Mouse (Mus musculus) intestine, embryonic 15.5 days (tissue): ENCODE results near the gene Foxn3. TPM values are rescaled to one million over a fixed set of nuclear protein-coding genes. Genes with fewer than 3 reads are reported as not detected.

Source experiments
- ATAC-seq: fragments of 200-750 bp; cut with Nextera tagmentation; 2 replicates; pipeline ENCODE4 v1.8.0; 2017; ENCODE audit warnings: moderate TSS enrichment, moderate library complexity
- H3K27ac ChIP-seq: fragments of 300-500 bp; sonication (generic); 2 replicates; pipeline ENCODE4 v1.5.1; 2015; ENCODE audit warnings: mild to moderate bottlenecking, inconsistent platforms
- H3K27me3 ChIP-seq: fragments of 300-500 bp; sonication (generic); replicated peaks from 2 replicates; pipeline ENCODE4 v1.6.1; 2015; ENCODE audit warnings: inconsistent platforms
- H3K36me3 ChIP-seq: fragments of 300-500 bp; sonication (generic); 2 replicates; pipeline ENCODE4 v1.6.1; 2015; ENCODE audit warnings: inconsistent platforms
- H3K4me1 ChIP-seq: fragments of 300-500 bp; sonication (generic); replicated peaks from 2 replicates; pipeline ENCODE4 v1.6.1; 2015; ENCODE audit warnings: inconsistent platforms
- H3K4me2 ChIP-seq: fragments of 300-500 bp; sonication (generic); replicated peaks from 2 replicates; pipeline ENCODE4 v1.6.1; 2015; ENCODE audit warnings: mild to moderate bottlenecking, inconsistent platforms
- H3K4me3 ChIP-seq: fragments of 300-500 bp; sonication (generic); replicated peaks from 2 replicates; pipeline ENCODE4 v1.5.1; 2015; ENCODE audit warnings: inconsistent platforms
- H3K9ac ChIP-seq: fragments of 300-500 bp; sonication (generic); 2 replicates; pipeline ENCODE4 v1.6.1; 2015; ENCODE audit warnings: inconsistent platforms
- H3K9me3 ChIP-seq: fragments of 300-500 bp; sonication (generic); 2 replicates; pipeline ENCODE4 v1.6.1; 2016; ENCODE audit warnings: inconsistent platforms
- WGBS: fragments of 180-500 bp; shearing (Covaris S2); methylation state at CpG from one replicate; pipeline ENCODE4 v1.1.7; 2015; 5-methylcytosine and 5-hydroxymethylcytosine counted together
- polyA plus RNA-seq: library from polyadenylated mRNA; unstranded; fragments of >200 nt; fragmentation: Nextera tagmentation; extraction: Ambion mirVana; gene quantifications from 2 replicates; pipeline ENCODE4 v1.2.1, GENCODE M21; 2015

The Foxn3 gene
- polyA plus RNA-seq, 1 experiment from 2014 or later = 57.3 TPM

DNA sequence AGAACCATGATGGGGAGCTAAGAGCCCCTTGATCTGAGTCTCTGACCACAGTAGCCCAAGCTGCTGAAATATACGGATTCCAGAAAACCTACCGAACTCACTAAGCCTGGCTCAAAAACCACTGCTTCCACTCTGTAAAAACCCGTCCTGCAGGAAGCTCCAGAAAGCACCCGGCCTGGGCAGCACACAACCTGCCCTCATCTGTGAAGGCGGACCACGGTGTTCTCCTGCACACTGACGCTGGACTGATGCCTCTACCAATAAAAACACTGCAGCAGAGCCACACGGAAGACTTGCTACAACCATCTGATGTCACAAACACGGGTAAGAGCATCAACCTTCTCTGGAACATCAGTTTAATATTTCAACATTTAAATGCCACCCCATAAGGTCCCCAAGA lies 227.8 kb downstream of the Foxn3 start:
- peaks cover 2% of the 10 kb centered on the region; the same call in 1 of the 2 replicates for H3K36me3 ChIP-seq
- 78% methylated on average over 9 of the region's 9 CpGs for WGBS
- ATAC-seq = no peak
- H3K27me3 ChIP-seq = no peaks in the 10 kb centered on the region
- H3K9me3 ChIP-seq = no peaks in the 10 kb centered on the region
- no peak overlapping the region for H3K9ac ChIP-seq
- H3K27ac ChIP-seq = no peak overlapping the region
- no peak overlapping the region for H3K4me3 ChIP-seq
- peaks cover 17% of the 10 kb centered on the region for H3K4me1 ChIP-seq
- H3K4me2 ChIP-seq = no peak overlapping the region

DNA sequence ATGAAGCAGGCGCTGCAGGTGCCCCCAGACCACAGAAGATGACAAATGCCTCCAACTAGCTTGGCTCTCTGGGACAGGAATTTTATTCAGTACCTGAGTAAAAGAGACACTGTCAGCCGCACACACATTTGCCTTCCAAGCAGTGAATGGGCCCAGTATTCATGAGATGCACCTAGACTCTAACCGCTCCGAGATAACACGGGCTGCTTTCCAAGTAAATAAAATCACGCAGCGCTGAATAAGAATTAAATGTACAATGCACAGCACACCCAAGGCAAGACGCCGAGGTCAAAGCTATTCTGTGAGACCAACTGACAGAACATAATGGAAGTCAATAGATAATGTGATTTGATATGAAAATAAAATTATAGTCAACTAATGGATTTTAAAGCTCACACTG lies 229.4 kb downstream of the Foxn3 start:
- H3K9ac ChIP-seq = no peak overlapping the region
- H3K27ac ChIP-seq = no peak overlapping the region
- H3K4me3 ChIP-seq = no peak overlapping the region
- peaks cover 3% of the 10 kb centered on the region; the same call in 1 of the 2 replicates for H3K36me3 ChIP-seq
- no peaks in the 10 kb centered on the region for H3K27me3 ChIP-seq
- WGBS = 74% methylated on average over 9 of the region's 9 CpGs
- H3K4me1 ChIP-seq = peaks cover 25% of the 10 kb centered on the region
- H3K9me3 ChIP-seq = no peaks in the 10 kb centered on the region
- no peak overlapping the region for H3K4me2 ChIP-seq
- no peak for ATAC-seq

DNA sequence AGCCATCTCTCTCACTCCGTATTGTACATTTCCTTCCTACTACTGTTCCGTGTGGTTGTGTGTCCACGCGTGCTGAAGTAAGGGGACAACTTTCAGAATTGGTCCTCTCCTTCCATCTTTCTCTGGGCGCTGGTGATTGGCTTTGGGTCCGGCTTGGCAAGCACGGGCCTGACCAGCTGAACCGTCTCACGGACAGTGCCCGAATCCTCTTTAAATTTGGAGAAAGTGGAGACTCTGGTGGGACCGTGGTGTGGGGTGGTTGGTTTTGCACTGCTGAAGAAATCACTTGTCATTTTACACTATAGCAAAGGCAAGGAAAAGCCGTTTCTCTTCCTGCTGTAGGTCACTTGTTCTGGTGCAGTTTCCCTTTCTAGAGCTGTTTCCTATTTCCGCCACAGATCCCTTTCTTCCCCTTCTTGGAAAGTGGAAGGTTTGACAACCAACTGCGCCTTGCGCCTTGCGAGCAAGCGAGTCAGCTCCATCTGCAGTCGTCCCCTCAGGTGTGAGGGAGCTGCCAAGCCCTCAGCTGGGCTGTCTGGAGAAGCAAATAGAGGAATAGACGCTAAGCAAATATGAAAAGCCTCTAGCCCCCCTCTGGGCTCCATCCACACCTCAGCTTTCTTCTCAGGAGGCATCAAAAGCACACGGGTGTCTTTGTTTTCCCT lies 229.9 kb downstream of the Foxn3 start:
- Histone ChIP-seq H3K4me1 (peaks cover 30% of the 10 kb centered on the region), H3K4me3 (no peak overlapping the region)
- 81% methylated on average over 20 of the region's 20 CpGs for WGBS

DNA sequence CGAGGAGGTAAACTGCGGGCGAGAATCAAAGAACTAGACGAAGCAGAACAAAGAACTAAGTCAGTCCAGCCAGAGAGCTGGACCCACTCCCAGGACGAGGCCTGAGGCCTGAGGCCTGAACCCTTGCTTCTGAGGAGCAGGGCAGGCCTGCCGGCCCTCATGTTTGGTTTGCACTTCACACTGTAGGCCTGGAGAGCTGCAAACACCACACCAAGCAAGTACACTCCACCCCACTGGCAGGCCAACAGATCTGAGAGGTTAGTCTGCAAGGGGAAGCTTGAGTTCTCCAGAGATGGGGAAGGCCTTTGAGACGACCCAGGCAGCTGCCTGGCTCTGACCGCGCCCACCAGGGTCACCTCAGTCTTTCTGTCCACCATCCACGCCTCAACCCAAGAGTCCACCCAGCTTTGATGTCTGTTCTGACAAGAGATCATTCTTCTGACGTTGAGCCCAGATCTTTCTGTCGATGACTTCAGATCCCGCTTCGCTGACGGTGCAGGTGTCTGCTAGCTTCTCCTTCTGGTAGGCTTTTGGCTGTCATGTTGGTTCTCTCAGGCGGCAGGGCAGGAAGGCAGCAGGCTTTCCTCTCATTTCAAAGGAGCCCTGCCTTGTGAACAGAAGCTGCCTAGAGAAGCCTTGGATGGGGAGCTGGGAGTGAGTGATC lies 231.1 kb downstream of the Foxn3 start:
- Histone ChIP-seq H3K9ac (no peak overlapping the region), H3K4me2 (no peak overlapping the region), H3K27ac (no peak overlapping the region), H3K9me3 (no peaks in the 10 kb centered on the region), H3K4me3 (no peak overlapping the region), H3K36me3 (peaks cover 3% of the 10 kb centered on the region; the same call in 1 of the 2 replicates), H3K27me3 (no peaks in the 10 kb centered on the region), H3K4me1 (peaks cover 30% of the 10 kb centered on the region)
- ATAC-seq = no peak
- WGBS = 70% methylated on average over 16 of the region's 16 CpGs

More for the DNA sequence above, 229.9 kb downstream of the Foxn3 start:
- H3K9ac ChIP-seq = no peak overlapping the region
- no peak for ATAC-seq
- H3K27ac ChIP-seq = no peak overlapping the region
- no peaks in the 10 kb centered on the region for H3K27me3 ChIP-seq
- peaks cover 3% of the 10 kb centered on the region; the same call in 1 of the 2 replicates for H3K36me3 ChIP-seq
- no peak overlapping the region for H3K4me2 ChIP-seq
- no peaks in the 10 kb centered on the region for H3K9me3 ChIP-seq

DNA sequence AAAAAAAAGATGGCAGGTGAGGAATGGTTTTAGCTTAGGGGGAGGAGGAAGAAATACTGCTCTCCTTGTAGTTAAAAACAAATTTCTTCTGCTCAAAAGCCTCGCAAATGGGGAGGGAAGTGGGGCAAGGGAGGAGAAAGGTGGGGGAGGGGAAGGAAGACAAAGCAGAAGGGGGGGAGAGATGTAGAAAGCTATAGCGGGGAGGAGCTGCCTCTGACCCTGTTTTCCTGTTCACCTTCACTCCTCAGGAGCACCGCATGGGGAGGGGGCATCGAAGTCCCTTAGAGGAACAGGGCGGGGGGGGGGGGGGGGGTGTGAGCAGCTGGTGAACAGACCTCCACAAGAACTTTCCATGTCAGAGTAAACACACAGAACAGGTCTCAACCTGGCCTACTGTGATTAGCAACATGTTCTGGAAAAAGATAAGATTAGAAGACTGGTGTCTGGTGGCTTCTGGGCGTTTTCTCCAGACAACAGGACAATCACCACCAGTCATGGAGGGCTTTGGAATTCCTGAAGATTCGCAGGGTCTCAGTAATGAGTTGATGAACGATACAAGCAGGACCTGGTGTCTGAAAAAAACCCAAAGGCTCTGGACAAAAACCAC lies 231.9 kb downstream of the Foxn3 start:
- H3K27ac ChIP-seq = no peak overlapping the region
- H3K4me3 ChIP-seq = no peak overlapping the region
- 0 out of 2 replicates have a peak, but pooled peaks have one; percentile 39 for ATAC-seq
- no peak overlapping the region for H3K4me2 ChIP-seq
- H3K27me3 ChIP-seq = no peaks in the 10 kb centered on the region
- no peaks in the 10 kb centered on the region for H3K9me3 ChIP-seq
- H3K9ac ChIP-seq = no peak overlapping the region
- H3K36me3 ChIP-seq = peaks cover 3% of the 10 kb centered on the region; the same call in 1 of the 2 replicates
- 28% methylated on average over 7 of the region's 8 CpGs for WGBS
- H3K4me1 ChIP-seq = peaks cover 22% of the 10 kb centered on the region; the same call in 1 of the 2 replicates

DNA sequence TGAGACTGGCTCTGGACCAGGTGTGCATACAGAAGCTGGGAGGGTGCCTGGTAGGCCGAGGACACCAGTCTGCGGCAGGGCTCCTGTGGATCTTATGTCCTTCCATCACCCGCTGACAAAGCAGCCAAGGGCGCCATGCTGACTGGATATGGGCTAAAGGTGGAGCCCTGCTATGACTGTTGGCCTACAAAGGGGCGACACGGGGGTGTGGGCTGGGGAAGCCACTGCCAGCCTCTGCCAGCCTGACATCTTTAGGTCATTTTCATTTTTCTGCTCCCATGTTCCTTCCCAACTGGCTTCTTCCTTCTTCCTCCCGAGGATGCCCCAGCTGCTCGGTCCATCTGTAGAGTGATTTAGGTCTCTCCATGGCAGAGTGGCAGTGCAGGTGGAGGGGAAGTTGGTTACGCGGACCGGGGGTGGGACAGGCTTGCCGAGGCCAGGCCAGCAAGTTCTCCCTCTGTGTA lies 232.5 kb downstream of the Foxn3 start:
- Histone ChIP-seq H3K27ac (no peak overlapping the region), H3K9me3 (no peaks in the 10 kb centered on the region), H3K4me3 (no peak overlapping the region), H3K4me1 (peaks cover 19% of the 10 kb centered on the region; the same call in 1 of the 2 replicates), H3K9ac (no peak overlapping the region), H3K36me3 (peaks cover 3% of the 10 kb centered on the region; the same call in 1 of the 2 replicates), H3K4me2 (no peak overlapping the region), H3K27me3 (no peaks in the 10 kb centered on the region)
- ATAC-seq = no peak
- WGBS = 81% methylated on average over 12 of the region's 12 CpGs

DNA sequence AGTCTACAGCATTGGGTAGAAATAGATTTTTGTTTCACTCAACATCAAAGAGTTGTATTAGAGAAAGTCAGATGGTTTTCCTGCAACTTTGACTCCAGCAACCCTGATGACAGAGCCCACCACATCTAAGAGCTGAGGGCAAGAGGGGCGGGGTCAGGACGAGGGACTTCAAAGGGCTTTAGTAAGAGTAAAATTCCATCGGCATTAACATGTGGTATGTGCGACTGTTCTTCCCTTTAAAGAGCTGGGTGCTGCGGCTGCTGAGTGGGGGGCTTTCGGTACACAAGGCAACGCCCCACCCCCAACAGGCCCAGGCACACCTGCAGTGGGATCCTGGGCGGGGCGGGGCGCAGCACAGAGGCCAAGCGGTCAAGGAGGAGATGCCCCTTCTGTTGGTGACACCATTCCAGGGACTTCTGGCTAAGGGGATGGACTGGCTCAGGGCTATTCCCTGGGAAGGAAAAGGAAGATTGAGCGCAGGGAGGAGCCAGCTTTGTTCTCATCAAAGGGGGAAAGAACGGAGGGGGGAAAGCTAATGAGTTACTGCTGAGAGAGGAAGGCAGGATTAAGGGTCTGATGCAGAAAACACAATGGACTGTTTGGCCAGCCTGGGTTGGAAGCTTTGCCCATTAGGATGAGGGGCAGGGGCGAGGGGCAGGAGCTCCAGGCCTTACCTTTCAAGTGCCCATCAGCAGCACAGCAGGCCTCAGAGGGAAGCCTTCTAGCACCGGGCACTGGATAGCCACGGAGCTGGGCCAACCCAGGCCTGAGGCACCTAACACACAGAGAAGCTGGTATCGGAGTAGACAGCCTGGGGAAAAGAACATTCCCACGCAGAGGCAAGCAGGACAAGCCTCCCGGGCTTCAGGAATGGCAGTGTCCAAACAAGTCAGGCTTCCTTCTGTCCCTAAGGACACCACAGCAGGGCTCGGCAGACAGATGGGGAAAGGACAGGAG lies 233.8 kb downstream of the Foxn3 start:
- WGBS = 44% methylated on average over 20 of the region's 20 CpGs
- no peak for ATAC-seq
- H3K27me3 ChIP-seq = no peaks in the 10 kb centered on the region
- no peaks in the 10 kb centered on the region for H3K9me3 ChIP-seq
- peaks cover 19% of the 10 kb centered on the region; the same call in 1 of the 2 replicates for H3K4me1 ChIP-seq
- peaks cover 3% of the 10 kb centered on the region; the same call in 1 of the 2 replicates for H3K36me3 ChIP-seq
- no peak overlapping the region for H3K4me3 ChIP-seq
- no peak overlapping the region for H3K4me2 ChIP-seq
- no peak overlapping the region for H3K9ac ChIP-seq
- no peak overlapping the region for H3K27ac ChIP-seq

DNA sequence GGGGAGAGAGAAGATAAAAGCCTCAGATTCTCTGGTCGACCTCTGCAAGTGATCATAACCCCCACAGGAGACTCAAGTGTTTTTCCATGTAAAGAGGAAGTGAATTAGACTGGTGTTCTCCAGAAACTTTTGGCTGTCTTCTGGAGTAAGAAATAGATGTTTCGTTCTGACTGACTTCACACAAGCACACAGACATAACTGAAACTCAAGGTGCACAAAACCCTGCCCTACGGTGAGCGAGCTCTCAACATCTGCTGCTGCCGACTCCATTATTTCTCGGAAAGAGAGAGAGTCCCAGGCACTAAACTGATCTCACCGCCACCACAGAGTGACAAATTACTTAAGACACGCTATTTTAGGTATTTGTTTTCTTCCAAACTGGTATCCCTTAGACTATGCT lies 237.2 kb downstream of the Foxn3 start:
- H3K27ac ChIP-seq = no peak overlapping the region
- no peak for ATAC-seq
- H3K27me3 ChIP-seq = no peaks in the 10 kb centered on the region
- no peaks in the 10 kb centered on the region for H3K9me3 ChIP-seq
- peaks cover 3% of the 10 kb centered on the region; the same call in 1 of the 2 replicates for H3K36me3 ChIP-seq
- no peak overlapping the region for H3K4me2 ChIP-seq
- H3K4me1 ChIP-seq = 0 out of 2 replicates have a peak, but pooled peaks cover 13% of the 10 kb centered on the region
- H3K4me3 ChIP-seq = no peak overlapping the region
- H3K9ac ChIP-seq = no peak overlapping the region
- WGBS = 49% methylated on average over 8 of the region's 8 CpGs

DNA sequence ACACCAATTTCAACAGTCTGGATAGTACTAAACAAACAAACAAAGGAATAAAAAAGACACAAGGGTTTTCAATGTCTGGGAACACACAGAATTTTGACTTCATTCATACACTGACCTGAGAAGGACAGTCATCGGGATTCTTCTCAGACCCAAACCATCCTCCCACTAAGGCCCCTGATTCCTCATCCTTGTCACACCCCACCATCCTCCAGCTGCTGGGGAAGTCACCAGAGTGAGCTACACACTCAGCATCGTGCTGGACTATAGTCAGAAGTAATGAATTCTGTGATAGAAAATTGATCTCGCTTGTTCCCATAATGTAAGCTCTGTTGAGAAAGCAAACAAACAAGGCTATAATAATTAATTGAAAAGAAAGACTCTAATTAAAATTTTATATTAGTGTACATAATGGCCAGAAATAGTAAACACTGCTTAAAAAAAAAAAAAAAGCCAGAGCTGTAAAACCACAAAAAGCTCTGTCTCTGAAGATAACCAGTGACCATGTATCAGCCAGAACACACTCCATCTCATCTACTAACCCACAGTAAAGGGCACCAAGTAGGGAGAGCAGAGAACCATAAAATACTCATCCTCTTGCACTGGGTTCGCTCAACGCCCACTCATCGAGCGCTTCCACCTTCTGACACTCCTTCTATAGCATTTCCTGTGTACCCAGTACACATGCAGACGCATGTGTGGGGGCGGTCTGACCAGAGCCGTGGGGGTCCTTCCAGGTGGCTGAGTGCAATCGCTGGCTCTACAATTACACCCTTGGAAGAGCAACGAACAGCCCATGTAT lies 241.6 kb downstream of the Foxn3 start:
- no peak overlapping the region for H3K9ac ChIP-seq
- no peaks in the 10 kb centered on the region for H3K27me3 ChIP-seq
- no peak for ATAC-seq
- peaks cover 8% of the 10 kb centered on the region; the same call in 1 of the 2 replicates for H3K4me1 ChIP-seq
- no peak overlapping the region for H3K4me3 ChIP-seq
- 0 out of 2 replicates have a peak, but pooled peaks cover 2% of the 10 kb centered on the region for H3K36me3 ChIP-seq
- H3K4me2 ChIP-seq = no peak overlapping the region
- WGBS = 77% methylated on average over 12 of the region's 12 CpGs
- H3K27ac ChIP-seq = no peak overlapping the region
- no peaks in the 10 kb centered on the region for H3K9me3 ChIP-seq

DNA sequence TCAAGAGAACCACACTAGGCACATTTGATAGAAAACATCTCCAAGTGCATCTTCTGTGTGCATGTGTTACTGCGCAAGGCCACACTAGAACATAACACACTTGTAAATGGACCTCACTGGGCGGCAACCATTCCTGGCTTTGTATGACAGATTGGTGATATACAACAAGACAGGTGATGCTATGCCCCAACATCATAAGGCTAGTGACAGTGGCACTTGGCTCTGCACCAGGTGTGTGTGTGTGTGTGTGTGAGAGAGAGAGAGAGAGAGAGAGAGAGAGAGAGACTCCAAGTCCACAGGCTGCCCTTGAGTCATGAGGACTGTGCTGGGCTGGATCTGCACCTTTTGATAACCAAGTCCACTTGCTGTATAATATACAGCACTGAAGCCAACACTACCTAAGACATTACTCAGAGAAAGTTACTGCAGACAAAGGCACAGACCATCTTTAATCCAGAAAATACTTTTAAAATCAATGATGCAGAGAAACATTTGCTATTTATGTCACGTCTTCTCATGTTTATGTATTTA lies 242.4 kb downstream of the Foxn3 start:
- no peak overlapping the region for H3K4me2 ChIP-seq
- ATAC-seq = no peak
- H3K27me3 ChIP-seq = no peaks in the 10 kb centered on the region
- H3K36me3 ChIP-seq = 0 out of 2 replicates have a peak, but pooled peaks cover 2% of the 10 kb centered on the region
- H3K9ac ChIP-seq = no peak overlapping the region
- 88% methylated on average over 3 of the region's 3 CpGs for WGBS
- peaks cover 8% of the 10 kb centered on the region; the same call in 1 of the 2 replicates for H3K4me1 ChIP-seq
- H3K4me3 ChIP-seq = no peak overlapping the region
- no peaks in the 10 kb centered on the region for H3K9me3 ChIP-seq
- H3K27ac ChIP-seq = no peak overlapping the region

DNA sequence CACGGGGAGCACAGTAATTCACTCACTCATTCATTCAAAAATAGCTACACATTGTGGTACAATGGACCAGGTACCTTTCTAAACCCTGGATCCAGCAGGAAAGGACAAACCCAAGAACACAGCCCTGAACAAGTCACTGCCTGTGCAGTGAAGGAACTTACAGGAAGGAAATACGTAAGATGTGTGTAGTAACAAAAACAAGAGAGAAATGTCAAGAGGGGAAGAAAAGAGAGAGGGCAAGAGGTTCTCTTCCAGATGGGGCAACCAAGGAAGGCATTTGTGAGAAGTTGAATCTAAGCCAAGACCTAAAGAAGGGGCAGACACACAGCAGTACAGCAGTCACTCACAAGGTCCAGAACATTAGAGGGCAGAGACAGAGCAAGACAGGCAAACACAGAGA lies 243.5 kb downstream of the Foxn3 start:
- H3K4me2 ChIP-seq = no peak overlapping the region
- no peak overlapping the region for H3K4me3 ChIP-seq
- no peak overlapping the region for H3K27ac ChIP-seq
- no peak overlapping the region for H3K9ac ChIP-seq
- H3K4me1 ChIP-seq = peaks cover 8% of the 10 kb centered on the region; the same call in 1 of the 2 replicates
- no peaks in the 10 kb centered on the region for H3K27me3 ChIP-seq
- 0 out of 2 replicates have a peak, but pooled peaks cover 2% of the 10 kb centered on the region for H3K36me3 ChIP-seq
- no peaks in the 10 kb centered on the region for H3K9me3 ChIP-seq
- ATAC-seq = no peak
- WGBS = 68% methylated on average over 2 of the region's 2 CpGs
